Mouse (Mus musculus) midbrain, embryonic 16.5 days (tissue): ENCODE measurements around the gene Ovol2. TPM values are rescaled to one million over a fixed set of nuclear protein-coding genes. Genes with fewer than 3 reads are reported as not detected.

Experiments
- ATAC-seq: fragments of 200-750 bp; cut with Nextera tagmentation; 2 replicates; pipeline ENCODE4 v1.8.0; 2017; ENCODE audit warnings: moderate TSS enrichment
- H3K27ac ChIP-seq: fragments of 300-500 bp; sonication (generic); 2 replicates; pipeline ENCODE4 v1.5.1; 2014; ENCODE audit warnings: mild to moderate bottlenecking, low read length, mixed read lengths
- H3K27me3 ChIP-seq: fragments of 300-500 bp; sonication (generic); 2 replicates; pipeline ENCODE4 v1.6.1; 2014; ENCODE audit warnings: low read depth, low read length, mixed read lengths; ENCODE audit not compliant: control insufficient read depth, insufficient read depth
- H3K36me3 ChIP-seq: fragments of 300-500 bp; sonication (generic); 2 replicates; pipeline ENCODE4 v1.6.1; 2014; ENCODE audit warnings: mild to moderate bottlenecking, low read length, moderate library complexity, mixed read lengths; ENCODE audit not compliant: control insufficient read depth, insufficient read depth
- H3K4me1 ChIP-seq: fragments of 300-500 bp; sonication (generic); 2 replicates; pipeline ENCODE4 v1.6.1; 2014; ENCODE audit warnings: mild to moderate bottlenecking, low read length, mixed read lengths; ENCODE audit not compliant: control insufficient read depth, insufficient read depth
- H3K4me2 ChIP-seq: fragments of 300-500 bp; sonication (generic); 2 replicates; pipeline ENCODE4 v1.6.1; 2014; ENCODE audit warnings: mild to moderate bottlenecking, low read length, mixed read lengths
- H3K4me3 ChIP-seq: fragments of 300-500 bp; sonication (generic); 2 replicates; pipeline ENCODE4 v1.5.1; 2014; ENCODE audit warnings: low read depth, mild to moderate bottlenecking, low read length, moderate library complexity, mixed read lengths
- H3K9ac ChIP-seq: fragments of 300-500 bp; sonication (generic); 2 replicates; pipeline ENCODE4 v1.6.1; 2014; ENCODE audit warnings: low read depth, low read length, mixed read lengths
- H3K9me3 ChIP-seq: fragments of 300-500 bp; sonication (generic); replicated peaks from 2 replicates; pipeline ENCODE4 v1.6.1; 2014; ENCODE audit warnings: mild to moderate bottlenecking, low read length, mixed read lengths; ENCODE audit not compliant: control insufficient read depth, poor library complexity, severe bottlenecking
- WGBS: fragments of 180-500 bp; shearing (Covaris S2); extraction: QIAGEN DNeasy Blood & Tissue Kit; methylation state at CpG from one replicate; pipeline ENCODE4 v1.1.7; 2014; 5-methylcytosine and 5-hydroxymethylcytosine counted together
- polyA plus RNA-seq: library from polyadenylated mRNA; unstranded; fragments of >200 nt; fragmentation: Nextera tagmentation; extraction: Ambion mirVana; gene quantifications from 2 replicates; pipeline ENCODE4 v1.2.1, GENCODE M21; 2015

Gene Ovol2
- polyA plus RNA-seq, 1 experiment from 2014 or later = not detected

- Histone ChIP-seq H3K27ac (no peak overlapping the region), H3K9ac (peak overlapping the region; percentile 57), H3K4me2 (peak overlapping the region; percentile 92), H3K4me1 (peaks cover 28% of the 10 kb centered on the region), H3K9me3 (no peaks in the 10 kb centered on the region), H3K36me3 (no peaks in the 10 kb centered on the region), H3K27me3 (peaks cover 42% of the 10 kb centered on the region), H3K4me3 (peak overlapping the region; percentile 52)
- ATAC-seq = peak; percentile 55
- WGBS = under 1% methylated on average over 43 of the region's 50 CpGs
Observed at GRCm38 (mm10) chr2:144330960-144331371, 980 bp downstream of the Ovol2 start.

- no peak overlapping the region for H3K27ac ChIP-seq
- H3K9me3 ChIP-seq = no peaks in the 10 kb centered on the region
- H3K4me2 ChIP-seq = peak overlapping the region; percentile 92
- no peak for ATAC-seq
- H3K4me1 ChIP-seq = peaks cover 28% of the 10 kb centered on the region
- H3K4me3 ChIP-seq = peak overlapping the region; percentile 52
- peaks cover 42% of the 10 kb centered on the region for H3K27me3 ChIP-seq
- peak overlapping the region; percentile 57 for H3K9ac ChIP-seq
- no peaks in the 10 kb centered on the region for H3K36me3 ChIP-seq
- WGBS = under 1% methylated on average over 41 of the region's 41 CpGs
Observed at GRCm38 (mm10) chr2:144330352-144330959, 1.5 kb downstream of the Ovol2 start.

- H3K4me2 ChIP-seq = no peak overlapping the region; the same call in 1 of the 2 replicates
- no peak overlapping the region; the same call in 1 of the 2 replicates for H3K4me3 ChIP-seq
- H3K4me1 ChIP-seq = peaks cover 28% of the 10 kb centered on the region
- no peak overlapping the region for H3K9ac ChIP-seq
- ATAC-seq = no peak
- H3K27me3 ChIP-seq = peaks cover 38% of the 10 kb centered on the region
- no peaks in the 10 kb centered on the region for H3K9me3 ChIP-seq
- 3% methylated on average over 10 of the region's 10 CpGs for WGBS
- H3K36me3 ChIP-seq = no peaks in the 10 kb centered on the region
- H3K27ac ChIP-seq = no peak overlapping the region
Observed at GRCm38 (mm10) chr2:144329937-144330336, 2.0 kb downstream of the Ovol2 start.

- no peak overlapping the region; the same call in 1 of the 2 replicates for H3K4me3 ChIP-seq
- H3K27ac ChIP-seq = no peak overlapping the region
- peaks cover 28% of the 10 kb centered on the region for H3K4me1 ChIP-seq
- no peak overlapping the region; the same call in 1 of the 2 replicates for H3K4me2 ChIP-seq
- no peak for ATAC-seq
- H3K27me3 ChIP-seq = peaks cover 36% of the 10 kb centered on the region
- H3K9ac ChIP-seq = no peak overlapping the region
- WGBS = 6% methylated on average over 9 of the region's 10 CpGs
- H3K9me3 ChIP-seq = no peaks in the 10 kb centered on the region
- H3K36me3 ChIP-seq = no peaks in the 10 kb centered on the region
Observed at GRCm38 (mm10) chr2:144329451-144329850, 2.5 kb downstream of the Ovol2 start.

GRCm38 (mm10) chr2:144324218-144324617, 7.7 kb downstream of the Ovol2 start:
- H3K27ac ChIP-seq = no peak overlapping the region
- H3K36me3 ChIP-seq = no peaks in the 10 kb centered on the region
- no peaks in the 10 kb centered on the region for H3K4me1 ChIP-seq
- H3K27me3 ChIP-seq = peaks cover 7% of the 10 kb centered on the region
- 63% methylated on average over 3 of the region's 3 CpGs for WGBS
- ATAC-seq = no peak
- no peak overlapping the region for H3K4me3 ChIP-seq
- H3K9me3 ChIP-seq = no peaks in the 10 kb centered on the region
- H3K9ac ChIP-seq = no peak overlapping the region
- no peak overlapping the region for H3K4me2 ChIP-seq

- ATAC-seq = no peak
Observed at GRCm38 (mm10) chr2:144311372-144311771, 20.6 kb downstream of the Ovol2 start.

GRCm38 (mm10) chr2:144310273-144310672, 21.7 kb downstream of the Ovol2 start:
- Histone ChIP-seq H3K4me2 (no peak overlapping the region), H3K4me3 (no peak overlapping the region), H3K4me1 (no peaks in the 10 kb centered on the region), H3K36me3 (no peaks in the 10 kb centered on the region), H3K27ac (no peak overlapping the region), H3K9me3 (no peaks in the 10 kb centered on the region), H3K9ac (no peak overlapping the region), H3K27me3 (no peaks in the 10 kb centered on the region)
- 19% methylated on average over 5 of the region's 5 CpGs for WGBS
- no peak for ATAC-seq

More at GRCm38 (mm10) chr2:144311372-144311771, 20.6 kb downstream of the Ovol2 start:
- Histone ChIP-seq H3K27ac (no peak overlapping the region), H3K4me2 (no peak overlapping the region), H3K36me3 (no peaks in the 10 kb centered on the region), H3K9ac (no peak overlapping the region), H3K27me3 (no peaks in the 10 kb centered on the region), H3K9me3 (no peaks in the 10 kb centered on the region), H3K4me1 (no peaks in the 10 kb centered on the region), H3K4me3 (no peak overlapping the region)
- 94% methylated on average over 2 of the region's 2 CpGs for WGBS

- no peak overlapping the region for H3K9ac ChIP-seq
- H3K4me1 ChIP-seq = no peaks in the 10 kb centered on the region
- WGBS = 59% methylated on average over 8 of the region's 8 CpGs
- H3K27ac ChIP-seq = no peak overlapping the region
- H3K27me3 ChIP-seq = no peaks in the 10 kb centered on the region
- H3K9me3 ChIP-seq = no peaks in the 10 kb centered on the region
- no peak for ATAC-seq
- no peaks in the 10 kb centered on the region for H3K36me3 ChIP-seq
- no peak overlapping the region for H3K4me3 ChIP-seq
- no peak overlapping the region for H3K4me2 ChIP-seq
Observed at GRCm38 (mm10) chr2:144308561-144308960, 23.4 kb downstream of the Ovol2 start.

GRCm38 (mm10) chr2:144305721-144306294, 26.1 kb downstream of the Ovol2 start:
- Histone ChIP-seq H3K9me3 (no peaks in the 10 kb centered on the region), H3K4me2 (no peak overlapping the region), H3K9ac (no peak overlapping the region), H3K4me1 (no peaks in the 10 kb centered on the region), H3K4me3 (no peak overlapping the region), H3K36me3 (no peaks in the 10 kb centered on the region), H3K27ac (no peak overlapping the region), H3K27me3 (no peaks in the 10 kb centered on the region)
- WGBS = 69% methylated on average over 18 of the region's 18 CpGs
- ATAC-seq = no peak
